7 mouse cellular contexts compared by ENCODE assay signal in the genomic region with DNA sequence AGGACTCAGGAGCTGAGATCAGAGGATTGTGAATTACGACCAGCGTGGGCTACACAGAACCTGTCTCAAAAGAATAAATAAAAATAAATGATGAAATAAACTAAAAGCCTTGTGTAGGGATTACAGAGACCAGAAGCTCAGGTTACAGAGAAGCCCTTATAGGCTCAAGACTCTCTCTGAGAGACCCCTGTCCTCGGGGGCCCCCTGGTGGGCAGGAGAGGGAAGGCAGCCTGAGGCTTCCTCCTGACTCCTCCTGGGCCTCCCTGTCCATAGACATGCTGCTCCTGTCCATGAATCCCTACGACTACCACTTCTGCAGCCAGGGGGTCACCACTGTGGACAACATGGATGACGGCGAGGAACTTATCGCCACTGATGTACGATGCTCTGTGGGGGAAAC. TPM values are rescaled to one million over a fixed set of nuclear protein-coding genes. Genes with fewer than 3 reads are reported as not detected.
A peak's percentile ranks its signal among the peaks of the same experiment; 100 is the strongest.
DNase-seq lines count a peak whose midpoint lies in the region; ATAC-seq and TF ChIP-seq lines count a peak whose summit lies in the region.

No protein-coding gene starts in this region.

- H3K36me3 ChIP-seq in intestine, postnatal 0 days (ENCODE audit: control insufficient read depth, insufficient read depth) = no peaks in the 10 kb centered on the region; the same call in 1 of the 2 replicates
- H3K36me3 ChIP-seq in limb, embryonic 10.5 days = no peaks in the 10 kb centered on the region
- H3K36me3 ChIP-seq in midbrain, embryonic 12.5 days = no peaks in the 10 kb centered on the region

- no peaks in the 10 kb centered on the region; the same call in 1 of the 2 replicates for H3K4me1 ChIP-seq in intestine, postnatal 0 days (replicated peaks; ENCODE audit: control insufficient read depth, insufficient read depth, low read length)
- H3K4me1 ChIP-seq in limb, embryonic 10.5 days = peaks cover 16% of the 10 kb centered on the region
- no peaks in the 10 kb centered on the region for H3K4me1 ChIP-seq in midbrain, embryonic 12.5 days

- no peak overlapping the region for H3K9ac ChIP-seq in intestine, postnatal 0 days (ENCODE audit: low read depth, low read length)
- H3K9ac ChIP-seq in midbrain, embryonic 12.5 days (replicated peaks) = no peak overlapping the region

- H3K27ac ChIP-seq in intestine, postnatal 0 days (ENCODE audit: low read depth, low read length) = no peak overlapping the region
- H3K27ac ChIP-seq in limb, embryonic 10.5 days = no peak overlapping the region
- no peak overlapping the region for H3K27ac ChIP-seq in midbrain, embryonic 12.5 days (replicated peaks)

- peak; percentile 94 for TF ChIP-seq CTCF in intestine, postnatal 0 days (IDR thresholded peaks at IDR 0.05; ENCODE audit: low read depth)

- peak; percentile 89 to 91 for DNase-seq in adrenal gland, adult 18-20 months (ENCODE audit: low spot score in 2 of 2)
- DNase-seq in embryo, embryonic 10 days (ENCODE audit: low spot score) = peak; percentile 68
- peak; percentile 82 for DNase-seq in gastrocnemius, postnatal 36 days
- peak; percentile 90 for DNase-seq in limb, embryonic 10.5 days (ENCODE audit: low spot score)
- peak; percentile 78 for DNase-seq in spleen, adult 12 weeks (ENCODE audit: low spot score)

- H3K4me3 ChIP-seq in intestine, postnatal 0 days (ENCODE audit: low read depth, low read length) = no peak overlapping the region
- no peak overlapping the region for H3K4me3 ChIP-seq in limb, embryonic 10.5 days
- H3K4me3 ChIP-seq in midbrain, embryonic 12.5 days = no peak overlapping the region

- ATAC-seq in intestine, postnatal 0 days = 0 out of 2 replicates have a peak, but pooled peaks have one; percentile 50
- peak; percentile 71 for ATAC-seq in midbrain, embryonic 12.5 days (ENCODE audit: low FRiP score, low read depth)

- H3K27me3 ChIP-seq in intestine, postnatal 0 days (replicated peaks; ENCODE audit: control insufficient read depth, insufficient read depth, low read length) = no peaks in the 10 kb centered on the region
- peaks cover 30% of the 10 kb centered on the region for H3K27me3 ChIP-seq in limb, embryonic 10.5 days (ENCODE audit: low read depth, poor library complexity, severe bottlenecking)
- H3K27me3 ChIP-seq in midbrain, embryonic 12.5 days = peaks cover 3% of the 10 kb centered on the region

- intact Hi-C loops in gastrocnemius, postnatal 36 days (cut with DNase I) = loop anchor here (2.0 kb wide), 2 partner anchors 23 to 105 kb away; no protein-coding TSS in a partner anchor

- 16% methylated on average over 8 of the region's 8 CpGs for WGBS in intestine, postnatal 0 days
- WGBS in limb, embryonic 10.5 days = 18% methylated on average over 8 of the region's 8 CpGs
- 12% methylated on average over 8 of the region's 8 CpGs for WGBS in midbrain, embryonic 12.5 days

- no peaks in the 10 kb centered on the region for H3K9me3 ChIP-seq in intestine, postnatal 0 days (ENCODE audit: control insufficient read depth)
- no peaks in the 10 kb centered on the region for H3K9me3 ChIP-seq in limb, embryonic 10.5 days (replicated peaks)
- H3K9me3 ChIP-seq in midbrain, embryonic 12.5 days = no peaks in the 10 kb centered on the region

- no peak overlapping the region for H3K4me2 ChIP-seq in intestine, postnatal 0 days (replicated peaks; ENCODE audit: low read depth)
- H3K4me2 ChIP-seq in midbrain, embryonic 12.5 days (replicated peaks) = no peak overlapping the region

RNA-seq across cellular contexts. Expression of a gene that starts 8.8 kb away (rescaled TPM):
- under 1 TPM; 0.17 to 0.45 TPM for total RNA-seq in adrenal gland, adult 18-20 months (2021)
- 1 to 10 TPM; 1.9 to 6.8 TPM for total RNA-seq in gastrocnemius, postnatal 36 days (2021)
- 2.7 and 2.8 TPM in 2 replicates for polyA plus RNA-seq in intestine, postnatal 0 days (2015; fragmentation: Nextera tagmentation; extraction: Ambion mirVana)
- polyA plus RNA-seq in limb, embryonic 10.5 days (2016; fragmentation: Nextera tagmentation; extraction: Ambion mirVana) = 0.36 and 0.63 TPM in 2 replicates
- 0.45 and 1.1 TPM in 2 replicates for polyA plus RNA-seq in midbrain, embryonic 12.5 days (2016; fragmentation: Nextera tagmentation; extraction: Ambion mirVana)

RNA-seq across cellular contexts. Expression of a gene that starts 27.2 kb away (rescaled TPM):
- 10 to 100 TPM; 41.4 to 67.5 TPM for total RNA-seq in adrenal gland, adult 18-20 months (2021)
- total RNA-seq in gastrocnemius, postnatal 36 days (2021) = 1 to 10 TPM; 3.7 to 6.0 TPM
- polyA plus RNA-seq in intestine, postnatal 0 days (2015; fragmentation: Nextera tagmentation; extraction: Ambion mirVana) = 210 and 219 TPM in 2 replicates
- polyA plus RNA-seq in limb, embryonic 10.5 days (2016; fragmentation: Nextera tagmentation; extraction: Ambion mirVana) = 24.3 and 25.1 TPM in 2 replicates
- polyA plus RNA-seq in midbrain, embryonic 12.5 days (2016; fragmentation: Nextera tagmentation; extraction: Ambion mirVana) = 14.3 and 15.9 TPM in 2 replicates
